In the genomic region with DNA sequence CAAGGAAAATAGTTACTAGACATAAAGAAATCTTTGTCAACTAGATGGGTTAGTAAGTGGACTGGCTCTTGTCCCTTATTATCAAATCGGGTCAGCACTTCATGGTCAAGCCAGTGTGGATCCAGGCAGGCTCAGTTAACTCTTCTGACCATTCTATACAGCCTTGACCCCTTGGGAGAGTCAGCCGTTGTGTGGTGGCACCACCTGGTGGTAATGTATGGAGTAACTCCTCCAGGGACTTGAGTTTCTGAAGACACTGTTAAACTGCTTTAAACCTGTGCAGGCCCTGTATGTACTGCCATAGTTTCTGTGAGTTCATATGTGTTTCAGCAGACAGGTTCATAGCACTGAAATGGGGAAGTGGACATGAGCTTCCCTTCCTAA, we compare ENCODE assay signal across 8 mouse cellular contexts. TPM values are rescaled to one million over a fixed set of nuclear protein-coding genes. Genes with fewer than 3 reads are reported as not detected.
DNase-seq lines count a peak whose midpoint lies in the region; ATAC-seq and TF ChIP-seq lines count a peak whose summit lies in the region.

No protein-coding gene starts in this region.

- TF ChIP-seq CTCF in ES-Bruce4 (IDR thresholded peaks at IDR 0.05; ENCODE audit: low read depth, low read length), result peak; percentile 83

- TF ChIP-seq POLR2A in ES-Bruce4 (IDR thresholded peaks at IDR 0.05; ENCODE audit: insufficient read depth, low read length), result no peak

- TF ChIP-seq EP300 in ES-Bruce4 (IDR thresholded peaks at IDR 0.05; ENCODE audit: insufficient read depth, low read depth, low read length), result no peak

- H3K4me2 ChIP-seq in forebrain, embryonic 14.5 days (ENCODE audit: low read length), result no peak overlapping the region

- peak; percentile 28 for DNase-seq in brain, embryonic 18.5 days (ENCODE audit: low read depth, low spot score)
- DNase-seq in forebrain, embryonic 14.5 days (ENCODE audit: low spot score), result peak; percentile 79
- DNase-seq in heart, postnatal 36 days, result peak; percentile 79 to 84
- DNase-seq in layer of hippocampus, adult 9-10 months (ENCODE audit: low spot score), result peak; percentile 59
- DNase-seq in lung, postnatal 14 days, result peak; percentile 90
- peak; percentile 68 to 85 for DNase-seq in right cerebral cortex, postnatal 10 days (ENCODE audit: low spot score in 2 of 2)
- DNase-seq in urinary bladder, postnatal 10 days (ENCODE audit: low spot score), result peak; percentile 42

- H3K36me3 ChIP-seq in ES-Bruce4 (ENCODE audit: control insufficient read depth, insufficient read depth, low read length, poor library complexity, severe bottlenecking), result no peaks in the 10 kb centered on the region
- no peaks in the 10 kb centered on the region for H3K36me3 ChIP-seq in forebrain, embryonic 14.5 days (ENCODE audit: control insufficient read depth, insufficient read depth, low read length)

- ATAC-seq in forebrain, embryonic 14.5 days, result peak; percentile 74

- no peak overlapping the region for H3K9ac ChIP-seq in ES-Bruce4 (ENCODE audit: low read depth, poor library complexity, severe bottlenecking)
- no peak overlapping the region for H3K9ac ChIP-seq in forebrain, embryonic 14.5 days (ENCODE audit: low read length)

- H3K4me3 ChIP-seq in ES-Bruce4 (ENCODE audit: low read depth, low read length), result no peak overlapping the region
- H3K4me3 ChIP-seq in forebrain, embryonic 14.5 days (ENCODE audit: low read depth, low read length), result no peak overlapping the region

- H3K27ac ChIP-seq in ES-Bruce4 (ENCODE audit: insufficient read depth, low read length), result no peak overlapping the region
- H3K27ac ChIP-seq in forebrain, embryonic 14.5 days (ENCODE audit: low read depth, low read length), result no peak overlapping the region

- 8% methylated on average over 2 of the region's 2 CpGs for WGBS in forebrain, embryonic 14.5 days

- no peaks in the 10 kb centered on the region for H3K27me3 ChIP-seq in ES-Bruce4 (ENCODE audit: control insufficient read depth, insufficient read depth, low read length, poor library complexity, severe bottlenecking)
- no peaks in the 10 kb centered on the region for H3K27me3 ChIP-seq in forebrain, embryonic 14.5 days (replicated peaks; ENCODE audit: control insufficient read depth, insufficient read depth, low read length)

- H3K4me1 ChIP-seq in ES-Bruce4 (ENCODE audit: control insufficient read depth, insufficient read depth, low read length), result no peaks in the 10 kb centered on the region
- no peaks in the 10 kb centered on the region for H3K4me1 ChIP-seq in forebrain, embryonic 14.5 days (ENCODE audit: control insufficient read depth, insufficient read depth, low read length)

- intact Hi-C loops in heart, postnatal 36 days (cut with DNase I), result loop anchor here (1.0 to 5.0 kb wide), 2 partner anchors 89 to 160 kb away; no protein-coding TSS in a partner anchor

- no peaks in the 10 kb centered on the region for H3K9me3 ChIP-seq in ES-Bruce4 (replicated peaks; ENCODE audit: control insufficient read depth, insufficient read depth, low read length, poor library complexity, severe bottlenecking)
- H3K9me3 ChIP-seq in forebrain, embryonic 14.5 days (replicated peaks; ENCODE audit: control insufficient read depth, low read length), result no peaks in the 10 kb centered on the region

RNA-seq across cellular contexts. Expression of gene Cgnl1, which starts 35.0 kb away (rescaled TPM):
- polyA plus RNA-seq in ES-Bruce4 (2011; ENCODE audit: insufficient read depth, insufficient read length, low read depth, missing spikeins), result 11.3 and 13.1 TPM in 2 replicates
- 2.3 and 3.5 TPM in 2 replicates for polyA plus RNA-seq in forebrain, embryonic 14.5 days (2014; fragmentation: Nextera tagmentation; extraction: Ambion mirVana)
- 10 to 100 TPM; 31.9 to 38.4 TPM for total RNA-seq in heart, postnatal 36 days (2021)

Comparison
In these comparisons a context has a peak if more than half of its experiments do, and no peak if none do; other contexts are left out.
1. DNase-seq: peak in every context shown above with its lines; median percentile 90 in lung, postnatal 14 days; 82 in heart, postnatal 36 days; 79 in forebrain, embryonic 14.5 days; 76 in right cerebral cortex, postnatal 10 days; 59 in layer of hippocampus, adult 9-10 months; 42 in urinary bladder, postnatal 10 days; 28 in brain, embryonic 18.5 days.